Mouse (Mus musculus) embryonic stem cell, embryonic (primary cell): ENCODE data around the gene Scn1b.

ENCODE experiments used
- CTCF ChIA-PET, 4 experiments: fragments of 300-600 bp in 2 of 4; fragments of 350-600 bp in 2 of 4; sonication (Branson Sonifier 250); formaldehyde crosslinking; loops; one replicate each; lab custom pipeline; 2022; ENCODE audit warnings: inconsistent platforms in 2 of 4; lab: Charles Lee
- POLR2A ChIA-PET, 4 experiments: fragments of 300-600 bp in 2 of 4; fragments of 350-600 bp in 2 of 4; sonication (Branson Sonifier 250); formaldehyde crosslinking; loops; one replicate each; lab custom pipeline; 2022; ENCODE audit warnings: antibody characterized with exemption in 4 of 4, inconsistent platforms in 1 of 4; lab: Charles Lee

Gene Scn1b

GRCm38 (mm10) chr7:31130841-31131240 is 4.0 kb upstream of the Scn1b start:
- CTCF ChIA-PET = interaction anchor here in 3 of 4 experiments (0.6 to 2.2 kb wide), 12 partner anchors 9 to 46 kb away, joined by 3 to 15 read pairs (median 4); partner anchors contain the start of gene Gramd1a (in 1 of the 3)
- POLR2A ChIA-PET = interaction anchor here in 2 of 4 experiments (1.1 to 1.9 kb wide), 4 partner anchors 9 to 26 kb away, joined by 3 to 9 read pairs (median 4); partner anchors contain the start of gene Gramd1a (in 1 of the 2)

- ChIA-PET CTCF (interaction anchor here in 2 of 4 experiments (0.6 to 2.2 kb wide), 3 partner anchors 12 to 160 kb away, joined by 3 to 15 read pairs (median 4); partner anchors contain the start of gene Gramd1a (in 1 of the 2)), POLR2A (interaction anchor here in 2 of 4 experiments (1.7 to 1.9 kb wide), 2 partner anchors 9 to 25 kb away, joined by 5 to 9 read pairs; partner anchors contain the start of gene Gramd1a (in 1 of the 2))
These were observed 3.4 kb upstream of the Scn1b start for GRCm38 (mm10) chr7:31130197-31130596.

DNA sequence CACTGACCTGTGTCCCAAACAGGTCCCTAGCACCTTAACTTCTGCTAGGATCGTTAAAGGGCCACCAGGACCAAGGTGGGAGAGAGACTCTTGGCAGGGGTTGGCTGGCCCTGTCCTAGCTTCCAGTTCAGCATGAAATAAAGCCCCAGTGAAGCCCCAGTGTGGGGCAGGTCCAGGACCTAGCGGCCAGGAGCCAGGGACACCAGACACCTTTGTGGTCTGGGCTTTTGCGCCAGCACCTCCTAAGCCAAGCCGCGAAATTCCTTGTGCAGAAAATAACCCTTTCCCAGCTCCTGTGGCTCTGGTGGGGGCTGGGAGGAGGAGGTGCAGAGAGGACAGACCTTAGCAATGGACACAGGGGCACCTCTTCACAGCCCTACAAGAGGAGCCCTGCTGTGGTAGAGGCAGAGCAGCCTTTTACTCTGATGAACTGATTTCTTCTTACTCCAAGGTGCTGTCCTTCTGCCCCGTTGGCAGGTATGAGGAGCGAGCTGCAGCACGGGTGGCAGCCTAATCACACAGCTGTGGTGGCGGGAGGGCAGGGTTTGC is 1.4 kb upstream of the Scn1b start:
- ChIA-PET POLR2A (interaction anchor here in 3 of 4 experiments (0.7 to 1.4 kb wide), 7 partner anchors 7 to 77 kb away, joined by 3 to 13 read pairs (median 4); partner anchors contain the start of gene Fxyd7 (in 1 of the 3)), CTCF (interaction anchor here in 2 of 4 experiments (0.7 to 1.9 kb wide), 5 partner anchors 12 to 106 kb away, joined by 3 to 5 read pairs (median 4); no protein-coding TSS in a partner anchor)

GRCm38 (mm10) chr7:31126211-31126751 is 522 bp downstream of the Scn1b start:
- CTCF ChIA-PET = interaction anchor here in 1 of 4 experiments (1.1 kb wide), 2 partner anchors 21 to 48 kb away, joined by 3 to 4 read pairs; no protein-coding TSS in a partner anchor
- POLR2A ChIA-PET = interaction anchor here in 1 of 4 experiments (1.2 kb wide), 1 partner anchor 17 kb away, joined by 4 read pairs; no protein-coding TSS in a partner anchor

DNA sequence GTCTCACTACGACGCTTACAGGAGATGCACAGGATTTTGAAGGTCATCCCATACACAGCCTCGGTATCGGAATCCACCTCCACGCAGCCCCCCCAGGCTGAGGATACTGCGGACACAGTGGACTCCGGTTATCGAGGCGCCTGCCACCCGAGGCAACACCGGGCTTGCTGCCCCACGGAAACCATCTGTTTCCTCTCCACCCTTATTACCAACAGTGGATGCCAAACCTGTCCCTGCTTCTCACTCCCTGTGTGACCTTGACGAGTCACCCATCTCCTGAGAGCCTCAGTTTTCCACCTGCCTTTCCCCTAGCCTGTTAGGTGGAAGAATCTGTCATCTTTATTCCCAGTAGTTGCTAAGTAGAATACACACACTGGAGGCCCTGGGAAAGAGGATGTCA is 1.7 kb downstream of the Scn1b start:
- ChIA-PET CTCF (no interaction called here), POLR2A (interaction anchor here in 1 of 4 experiments (1.2 kb wide), 1 partner anchor 18 kb away, joined by 4 read pairs; no protein-coding TSS in a partner anchor)

DNA sequence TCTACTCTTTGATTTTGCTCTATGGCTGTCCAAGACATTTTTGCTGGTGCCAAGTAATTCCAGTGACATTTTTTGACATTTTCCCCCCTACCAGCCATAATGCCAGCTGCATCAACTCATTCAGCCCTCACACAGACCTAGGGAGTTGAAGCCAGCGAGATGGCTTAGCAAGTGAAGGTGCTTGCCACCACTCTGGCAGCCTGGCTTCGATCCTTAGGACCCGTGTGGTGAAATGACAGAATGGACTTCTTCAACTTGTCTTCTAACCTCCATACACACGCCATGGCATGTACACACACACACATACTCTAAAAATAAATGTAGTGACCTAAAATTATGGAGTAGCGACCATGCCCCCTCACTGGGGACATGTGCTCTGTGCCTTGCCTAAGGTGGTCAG is 2.4 kb downstream of the Scn1b start:
- POLR2A ChIA-PET = no interaction called here
- CTCF ChIA-PET = interaction anchor here in 2 of 4 experiments (0.7 to 1.4 kb wide), 2 partner anchors 19 to 598 kb away, joined by 4 to 5 read pairs; no protein-coding TSS in a partner anchor

- POLR2A ChIA-PET = interaction anchor here in 1 of 4 experiments (0.6 to 0.9 kb wide), 2 partner anchors 9 to 571 kb away, joined by 3 read pairs; no protein-coding TSS in a partner anchor
- CTCF ChIA-PET = interaction anchor here in 1 of 4 experiments (1.4 kb wide), 1 partner anchor 18 kb away, joined by 5 read pairs; no protein-coding TSS in a partner anchor
These were observed 3.1 kb downstream of the Scn1b start for GRCm38 (mm10) chr7:31123697-31124096.

GRCm38 (mm10) chr7:31122641-31123631 is 3.9 kb downstream of the Scn1b start:
- CTCF ChIA-PET = interaction anchor here in 1 of 4 experiments (1.4 kb wide), 1 partner anchor 18 kb away, joined by 5 read pairs; no protein-coding TSS in a partner anchor
- POLR2A ChIA-PET = interaction anchor here in 1 of 4 experiments (0.9 kb wide), 1 partner anchor 570 kb away, joined by 3 read pairs; no protein-coding TSS in a partner anchor

DNA sequence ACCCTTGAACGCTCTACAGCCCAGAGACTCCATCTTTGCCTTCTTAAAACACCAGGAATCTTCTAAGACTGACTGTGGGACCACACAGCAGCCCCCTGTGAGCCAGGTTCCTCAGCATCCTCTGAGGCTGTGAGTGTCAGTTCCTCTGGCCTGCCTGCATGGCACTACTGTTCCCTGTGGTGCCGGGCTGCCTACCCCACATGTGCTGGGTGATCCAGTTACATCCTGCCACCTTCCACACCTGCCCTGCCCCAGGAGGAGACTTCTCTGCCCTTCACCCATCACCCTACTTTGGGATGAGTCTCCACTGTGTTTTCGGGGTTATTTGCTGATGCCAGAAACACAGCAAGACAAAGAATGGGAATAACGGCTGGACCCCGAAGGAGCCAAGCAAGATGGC is 7.2 kb downstream of the Scn1b start:
- ChIA-PET POLR2A (interaction anchor here in 2 of 4 experiments (0.7 to 1.1 kb wide), 2 partner anchors 14 to 33 kb away, joined by 3 read pairs; no protein-coding TSS in a partner anchor), CTCF (interaction anchor here in 2 of 4 experiments (0.7 to 1.3 kb wide), 3 partner anchors 11 to 41 kb away, joined by 3 to 4 read pairs (median 3); no protein-coding TSS in a partner anchor)

GRCm38 (mm10) chr7:31118486-31118885 is 8.3 kb downstream of the Scn1b start:
- CTCF ChIA-PET = interaction anchor here in 2 of 4 experiments (1.1 to 1.6 kb wide), 4 partner anchors 13 to 40 kb away, joined by 3 to 7 read pairs (median 5); no protein-coding TSS in a partner anchor

DNA sequence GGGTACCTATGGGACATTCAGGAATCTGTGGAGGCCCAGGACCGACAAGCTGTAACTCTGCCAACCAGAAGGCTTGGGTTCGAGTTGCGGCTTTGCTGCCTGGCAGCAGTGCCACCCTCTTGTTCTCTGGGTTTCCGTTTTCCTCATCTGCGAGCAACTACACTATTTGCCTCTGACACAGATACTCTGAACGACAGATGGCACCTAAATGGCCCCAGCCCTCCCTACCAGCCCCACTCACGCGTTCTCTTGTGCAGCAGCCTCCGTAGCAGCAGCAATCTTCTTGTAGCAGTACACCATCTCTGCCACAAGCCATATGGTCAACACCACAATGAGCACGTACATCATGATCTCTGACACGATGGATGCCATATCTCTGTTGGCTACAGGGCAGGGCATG is 9.3 kb downstream of the Scn1b start:
- POLR2A ChIA-PET = interaction anchor here in 3 of 4 experiments (0.6 to 1.9 kb wide), 13 partner anchors 9 to 463 kb away, joined by 3 to 10 read pairs (median 4); partner anchors contain the start of gene Fxyd7 (in 1 of the 3)

More at GRCm38 (mm10) chr7:31118486-31118885, 8.3 kb downstream of the Scn1b start:
- POLR2A ChIA-PET = interaction anchor here in 3 of 4 experiments (0.6 to 1.9 kb wide), 5 partner anchors 9 to 201 kb away, joined by 3 to 6 read pairs (median 4); no protein-coding TSS in a partner anchor

DNA sequence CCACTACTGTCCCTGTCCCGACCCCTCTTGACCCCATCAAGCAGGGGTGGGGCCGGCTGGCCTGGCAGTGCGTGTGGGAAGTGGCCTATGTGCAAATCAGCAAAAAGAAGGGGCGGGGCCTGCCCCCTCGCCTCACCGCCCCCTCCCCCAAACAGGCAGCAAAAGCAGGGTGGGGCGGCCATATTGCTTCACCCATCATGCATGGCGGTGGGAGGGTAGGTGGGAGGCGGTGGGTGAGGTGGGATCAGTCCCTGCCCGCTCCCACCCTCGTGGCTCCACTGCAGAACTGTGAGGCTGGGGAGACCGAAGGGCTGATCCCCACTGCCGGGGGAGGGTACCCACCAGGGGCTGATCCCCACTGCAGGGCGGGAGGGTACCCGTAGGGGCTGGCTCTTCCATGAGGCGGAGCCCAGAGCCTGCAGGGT is 10.1 kb downstream of the Scn1b start:
- ChIA-PET CTCF (interaction anchor here in 2 of 4 experiments (0.7 kb wide), 2 partner anchors 40 to 60 kb away, joined by 3 read pairs; no protein-coding TSS in a partner anchor), POLR2A (interaction anchor here in 2 of 4 experiments (0.9 to 1.5 kb wide), 3 partner anchors 11 to 58 kb away, joined by 3 read pairs; no protein-coding TSS in a partner anchor)

More for the DNA sequence above, 9.3 kb downstream of the Scn1b start:
- CTCF ChIA-PET = interaction anchor here in 3 of 4 experiments (0.7 to 1.6 kb wide), 3 partner anchors 12 to 60 kb away, joined by 3 to 7 read pairs (median 6); no protein-coding TSS in a partner anchor

- CTCF ChIA-PET = interaction anchor here in 3 of 4 experiments (0.7 to 2.1 kb wide), 5 partner anchors 10 to 37 kb away, joined by 3 to 5 read pairs (median 4); no protein-coding TSS in a partner anchor
These were observed 11.2 kb downstream of the Scn1b start for GRCm38 (mm10) chr7:31115587-31116043.

DNA sequence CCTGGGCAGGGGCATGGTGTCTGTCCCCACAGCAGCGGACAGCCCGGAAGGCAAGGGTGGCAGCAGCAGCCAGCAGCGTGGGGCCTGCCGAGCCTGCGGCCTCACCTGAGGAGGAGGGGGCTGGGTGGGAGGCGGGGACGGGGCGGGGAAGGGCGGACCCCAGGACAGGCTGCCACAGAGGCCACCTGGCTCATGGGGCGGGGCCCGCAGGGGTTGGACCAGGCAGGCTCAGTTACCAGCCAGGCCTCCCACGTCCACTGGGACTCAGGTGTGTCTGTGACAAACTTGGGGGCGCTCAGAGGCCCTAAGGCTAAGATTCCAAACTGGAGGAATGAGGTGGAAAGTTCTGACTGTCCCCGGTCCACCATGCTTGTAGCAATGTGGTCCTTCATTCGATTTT is 11.6 kb downstream of the Scn1b start, which contains the start of gene Hpn:
Hpn (minus strand) TSS at position 109 of the 400 bp plus-strand sequence.
- ChIA-PET POLR2A (interaction anchor here in 1 of 4 experiments (1.4 kb wide), 2 partner anchors 12 kb away, joined by 3 to 4 read pairs; no protein-coding TSS in a partner anchor), CTCF (interaction anchor here in 2 of 4 experiments (0.9 to 2.1 kb wide), 4 partner anchors 10 to 37 kb away, joined by 3 to 5 read pairs (median 4); no protein-coding TSS in a partner anchor)

More at GRCm38 (mm10) chr7:31115587-31116043, 11.2 kb downstream of the Scn1b start:
- POLR2A ChIA-PET = interaction anchor here in 1 of 4 experiments (1.4 kb wide), 2 partner anchors 12 kb away, joined by 3 to 4 read pairs; no protein-coding TSS in a partner anchor

- ChIA-PET POLR2A (interaction anchor here in 1 of 4 experiments (1.4 kb wide), 1 partner anchor 11 kb away, joined by 4 read pairs; no protein-coding TSS in a partner anchor), CTCF (interaction anchor here in 3 of 4 experiments (0.5 to 2.1 kb wide), 4 partner anchors 8 to 30 kb away, joined by 3 to 6 read pairs (median 4); no protein-coding TSS in a partner anchor)
These were observed 12.2 kb downstream of the Scn1b start for GRCm38 (mm10) chr7:31114646-31115045.

DNA sequence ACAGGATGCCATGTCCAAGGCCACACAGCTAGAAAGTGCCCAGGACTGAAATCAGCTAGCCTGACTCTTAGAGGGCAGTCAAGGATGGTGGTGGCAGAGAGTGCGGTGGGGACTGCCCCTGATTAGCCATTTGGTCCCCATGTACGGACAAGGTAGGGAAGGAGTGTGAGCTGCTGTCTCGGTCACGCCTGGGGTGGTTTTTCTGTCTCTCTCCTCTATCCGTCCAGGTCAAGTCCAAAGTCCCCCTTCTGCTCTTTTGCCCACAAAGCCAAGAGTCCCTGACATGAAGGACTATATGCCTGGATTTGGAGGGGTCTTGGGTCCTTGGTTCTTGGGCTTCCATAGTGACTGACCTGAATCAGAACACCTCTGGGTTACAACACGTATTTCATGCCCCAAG is 13.0 kb downstream of the Scn1b start:
- CTCF ChIA-PET = interaction anchor here in 3 of 4 experiments (0.5 to 1.4 kb wide), 5 partner anchors 7 to 64 kb away, joined by 4 to 6 read pairs (median 4); no protein-coding TSS in a partner anchor
- POLR2A ChIA-PET = interaction anchor here in 1 of 4 experiments (0.7 kb wide), 1 partner anchor 19 kb away, joined by 3 read pairs; no protein-coding TSS in a partner anchor
